Comparison of ENCODE assay signal across 31 mouse cellular contexts in genomic region chr5:134519471-134519870, GRCm38 (mm10). TPM values are rescaled to one million over a fixed set of nuclear protein-coding genes. Genes with fewer than 3 reads are reported as not detected.
"Had no signal": no experiment of that assay in that cellular context is flagged by ENCODE, and none has a peak within 500 bp of the region (broad histone marks: within the 10 kb centered on the region; RNA-seq: fewer than 3 reads in every experiment).

No protein-coding gene starts in this region.

- H3K4me2 ChIP-seq: heart, embryonic 11.5 days; heart, embryonic 13.5 days; heart, embryonic 15.5 days; hindbrain, embryonic 12.5 days; hindbrain, embryonic 14.5 days; intestine, embryonic 15.5 days; limb, embryonic 13.5 days; liver, embryonic 11.5 days; liver, embryonic 13.5 days; liver, embryonic 15.5 days had no signal

- DNase-seq: gastrocnemius, postnatal 14 days; heart, adult 11 months; heart, adult 2 months; heart, postnatal 4 days; kidney, adult 18-20 months; kidney, adult 8-10 months; kidney, postnatal 10 days; kidney, postnatal 25 days; kidney, postnatal 4 days; liver; liver, embryonic 13.5 days; liver, postnatal 0 days had no signal

- H3K27me3 ChIP-seq: heart, embryonic 13.5 days; heart, embryonic 15.5 days; hindbrain, embryonic 12.5 days; intestine, embryonic 15.5 days; limb, embryonic 13.5 days; liver, embryonic 13.5 days; liver, embryonic 15.5 days had no signal

- H3K9ac ChIP-seq: heart, embryonic 13.5 days; heart, embryonic 15.5 days; hindbrain, embryonic 12.5 days; hindbrain, embryonic 14.5 days; intestine, embryonic 15.5 days; limb, embryonic 13.5 days; liver, embryonic 13.5 days; liver, embryonic 15.5 days; liver, postnatal 0 days had no signal

- ATAC-seq: hindbrain, embryonic 16.5 days; inflammation-experienced regulatory T-cells, adult 6 months; intestine, embryonic 15.5 days; intestine, postnatal 0 days; liver, postnatal 0 days had no signal

- H3K4me1 ChIP-seq: heart, embryonic 15.5 days; hindbrain, embryonic 10.5 days; hindbrain, embryonic 12.5 days; intestine, embryonic 15.5 days; limb, embryonic 13.5 days had no signal

- H3K9me3 ChIP-seq: heart, embryonic 15.5 days; hindbrain, embryonic 12.5 days; intestine, embryonic 15.5 days; liver, embryonic 13.5 days; liver, embryonic 15.5 days had no signal

- H3K4me3 ChIP-seq: heart, adult 2 months; heart, embryonic 13.5 days; heart, embryonic 15.5 days; hindbrain, embryonic 10.5 days; hindbrain, embryonic 12.5 days; intestine, embryonic 15.5 days; limb, embryonic 13.5 days; liver, embryonic 13.5 days; liver, embryonic 15.5 days had no signal

- H3K27ac ChIP-seq: heart, adult 2 months; heart, embryonic 13.5 days; heart, embryonic 15.5 days; hindbrain, embryonic 10.5 days; hindbrain, embryonic 12.5 days; hindbrain, embryonic 14.5 days; intestine, embryonic 15.5 days; limb, embryonic 13.5 days; liver, embryonic 13.5 days; liver, embryonic 15.5 days had no signal

RNA-seq across cellular contexts. Expression of gene Syna, which starts 40.5 kb away (rescaled TPM):
- total RNA-seq: gastrocnemius, adult 18-20 months; gastrocnemius, adult 8-10 months; gastrocnemius, postnatal 4 days; heart, adult 2 months; heart, postnatal 25 days; heart, postnatal 4 days had no signal
- polyA plus RNA-seq: heart, adult 2 months; heart, embryonic 11.5 days; heart, embryonic 13.5 days; heart, postnatal 0 days; limb, embryonic 11.5 days; liver, embryonic 11.5 days; liver, embryonic 13.5 days; liver, embryonic 15.5 days; liver, postnatal 0 days had no signal
